ENCODE assay signal across 13 mouse cellular contexts in the genomic region with DNA sequence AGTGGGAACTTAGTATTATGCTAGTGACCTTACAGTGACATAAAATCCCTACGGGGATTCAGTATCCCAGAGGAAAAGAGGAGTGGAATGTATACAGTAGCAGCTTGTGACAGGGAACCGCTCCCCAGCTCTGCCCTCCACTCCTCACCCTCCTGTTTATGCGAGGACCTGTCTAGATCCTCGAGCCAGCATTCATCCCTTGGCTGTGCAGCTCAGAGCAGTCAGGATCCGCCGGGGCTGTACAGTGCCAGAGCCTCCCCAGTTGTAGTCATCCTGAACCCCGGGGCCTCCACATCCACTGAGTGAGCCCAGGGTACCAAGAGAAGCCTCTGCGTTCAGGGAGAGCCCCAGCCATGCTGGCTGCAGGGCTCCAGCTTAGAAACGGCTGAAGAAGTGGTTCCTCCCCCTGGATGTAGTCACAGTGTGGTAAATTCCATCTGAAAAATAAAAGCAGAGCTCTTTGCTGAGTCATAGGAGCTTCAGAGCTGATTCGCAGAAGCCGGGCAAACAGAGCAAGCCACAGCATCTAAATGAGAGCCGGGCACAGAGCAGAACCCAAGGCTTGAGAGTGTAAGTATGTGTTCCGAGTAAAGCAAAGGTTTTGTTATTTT. TPM values are rescaled to one million over a fixed set of nuclear protein-coding genes. Genes with fewer than 3 reads are reported as not detected.
A peak's percentile ranks its signal among the peaks of the same experiment; 100 is the strongest.
DNase-seq lines count a peak whose midpoint lies in the region; ATAC-seq lines count a peak whose summit lies in the region.
"Had no signal": no experiment of that assay in that cellular context is flagged by ENCODE, and none has a peak within 500 bp of the region (broad histone marks: within the 10 kb centered on the region; RNA-seq: fewer than 3 reads in every experiment).

No protein-coding gene starts in this region.

- H3K27me3 ChIP-seq in midbrain, embryonic 14.5 days (ENCODE audit: control insufficient read depth, insufficient read depth, low read length), result no peaks in the 10 kb centered on the region
- no peaks in the 10 kb centered on the region for H3K27me3 ChIP-seq in midbrain, embryonic 11.5 days (ENCODE audit: control insufficient read depth, insufficient read depth, low read length)
- H3K27me3 ChIP-seq: neural tube, embryonic 12.5 days had no signal

- H3K9ac ChIP-seq in midbrain, embryonic 14.5 days (replicated peaks; ENCODE audit: low read length), result no peak overlapping the region
- no peak overlapping the region for H3K9ac ChIP-seq in midbrain, embryonic 11.5 days (ENCODE audit: low read length)
- H3K9ac ChIP-seq: liver, embryonic 14.5 days; neural tube, embryonic 12.5 days had no signal

- no peak overlapping the region for H3K27ac ChIP-seq in midbrain, embryonic 14.5 days (replicated peaks; ENCODE audit: low read depth, low read length)
- H3K27ac ChIP-seq in midbrain, embryonic 11.5 days (ENCODE audit: low read depth, low read length), result no peak overlapping the region
- H3K27ac ChIP-seq: liver, embryonic 14.5 days; neural tube, embryonic 12.5 days had no signal

- no peaks in the 10 kb centered on the region for H3K9me3 ChIP-seq in midbrain, embryonic 14.5 days (ENCODE audit: control insufficient read depth, low read length)
- no peaks in the 10 kb centered on the region for H3K9me3 ChIP-seq in midbrain, embryonic 11.5 days (ENCODE audit: control insufficient read depth, low read length)
- H3K9me3 ChIP-seq: neural tube, embryonic 12.5 days had no signal

- no peak overlapping the region for H3K4me3 ChIP-seq in midbrain, embryonic 14.5 days (replicated peaks; ENCODE audit: low read depth, low read length)
- no peak overlapping the region for H3K4me3 ChIP-seq in midbrain, embryonic 11.5 days (ENCODE audit: low read depth, low read length)
- H3K4me3 ChIP-seq: neural tube, embryonic 12.5 days had no signal

- H3K4me1 ChIP-seq in midbrain, embryonic 14.5 days (ENCODE audit: control insufficient read depth, insufficient read depth, low read length), result 0 out of 2 replicates have a peak, but pooled peaks cover 4% of the 10 kb centered on the region
- no peaks in the 10 kb centered on the region for H3K4me1 ChIP-seq in midbrain, embryonic 11.5 days (ENCODE audit: control insufficient read depth, insufficient read depth, low read length)
- H3K4me1 ChIP-seq: neural tube, embryonic 12.5 days had no signal

- no peak overlapping the region for H3K4me2 ChIP-seq in midbrain, embryonic 14.5 days (ENCODE audit: low read length)
- no peak overlapping the region for H3K4me2 ChIP-seq in midbrain, embryonic 11.5 days
- H3K4me2 ChIP-seq: heart, embryonic 11.5 days; neural tube, embryonic 12.5 days had no signal

- no peak for ATAC-seq in midbrain, embryonic 14.5 days (ENCODE audit: low FRiP score, low TSS enrichment)
- no peak for ATAC-seq in midbrain, embryonic 11.5 days (ENCODE audit: low FRiP score)

- WGBS in midbrain, embryonic 14.5 days, result 69% methylated on average over 13 of the region's 13 CpGs
- WGBS in midbrain, embryonic 11.5 days, result 67% methylated on average over 13 of the region's 13 CpGs

- peak; percentile 24 for DNase-seq in adrenal gland, postnatal 14 days
- no peak for DNase-seq in adrenal gland, adult 8-10 months
- DNase-seq in midbrain, embryonic 14.5 days, result peak; percentile 31
- DNase-seq in midbrain, embryonic 11.5 days (ENCODE audit: low spot score, missing footprints), result no peak
- peak; percentile 64 for DNase-seq in layer of hippocampus, adult 9-11 months
- DNase-seq in right cerebral cortex, postnatal 25 days, result peak; percentile 45
- DNase-seq in urinary bladder, adult 2 months (ENCODE audit: low spot score), result no peak
- no peak for DNase-seq in liver
- DNase-seq: kidney, postnatal 25 days; thymus, postnatal 25 days had no signal

- H3K36me3 ChIP-seq in midbrain, embryonic 14.5 days (ENCODE audit: control insufficient read depth, insufficient read depth, low read length), result no peaks in the 10 kb centered on the region
- H3K36me3 ChIP-seq in midbrain, embryonic 11.5 days (ENCODE audit: control insufficient read depth, insufficient read depth, low read length), result no peaks in the 10 kb centered on the region
- H3K36me3 ChIP-seq: neural tube, embryonic 12.5 days had no signal

RNA-seq across cellular contexts. Expression of gene Jakmip3, which starts 27.6 kb away (rescaled TPM):
- 3.9 and 4.7 TPM in 2 replicates for total RNA-seq in adrenal gland, postnatal 14 days (2021)
- total RNA-seq in adrenal gland, adult 8-10 months (2022), result 10 to 100 TPM in 2 of 4 experiments, 1 to 10 TPM in 2; 4.4 to 13.1 (median 8.8) TPM
- 5.4 and 6.1 TPM in 2 replicates for polyA plus RNA-seq in midbrain, embryonic 14.5 days (2014; fragmentation: Nextera tagmentation; extraction: Ambion mirVana)
- 0.59 and 0.87 TPM in 2 replicates for polyA plus RNA-seq in midbrain, embryonic 11.5 days (2014; fragmentation: Nextera tagmentation; extraction: Ambion mirVana)
- 0.94 and 1.0 TPM in 2 replicates for polyA plus RNA-seq in urinary bladder, adult 2 months (2012; rRNA removed)

RNA-seq across cellular contexts. Expression of gene Bnip3, which starts 58.8 kb away (rescaled TPM):
- total RNA-seq in adrenal gland, postnatal 14 days (2021), result 233 and 293 TPM in 2 replicates
- 100 to 1,000 TPM; 109 to 258 (median 200) TPM for total RNA-seq in adrenal gland, adult 8-10 months (2022)
- 92.6 and 93.8 TPM in 2 replicates for polyA plus RNA-seq in midbrain, embryonic 14.5 days (2014; fragmentation: Nextera tagmentation; extraction: Ambion mirVana)
- polyA plus RNA-seq in midbrain, embryonic 11.5 days (2014; fragmentation: Nextera tagmentation; extraction: Ambion mirVana), result 80.0 and 86.1 TPM in 2 replicates
- 55.6 and 61.9 TPM in 2 replicates for polyA plus RNA-seq in urinary bladder, adult 2 months (2012; rRNA removed)

Comparison
In these comparisons a context has a peak if more than half of its experiments do, and no peak if none do; other contexts are left out.
1. DNase-seq: peak in adrenal gland, postnatal 14 days (single experiment), midbrain, embryonic 14.5 days (single experiment), layer of hippocampus, adult 9-11 months (single experiment) and right cerebral cortex, postnatal 25 days (single experiment); none in adrenal gland, adult 8-10 months (single experiment), midbrain, embryonic 11.5 days (single experiment), urinary bladder, adult 2 months (single experiment) and liver (single experiment).